ENCODE assay signal across 31 mouse cellular contexts in the genomic region with DNA sequence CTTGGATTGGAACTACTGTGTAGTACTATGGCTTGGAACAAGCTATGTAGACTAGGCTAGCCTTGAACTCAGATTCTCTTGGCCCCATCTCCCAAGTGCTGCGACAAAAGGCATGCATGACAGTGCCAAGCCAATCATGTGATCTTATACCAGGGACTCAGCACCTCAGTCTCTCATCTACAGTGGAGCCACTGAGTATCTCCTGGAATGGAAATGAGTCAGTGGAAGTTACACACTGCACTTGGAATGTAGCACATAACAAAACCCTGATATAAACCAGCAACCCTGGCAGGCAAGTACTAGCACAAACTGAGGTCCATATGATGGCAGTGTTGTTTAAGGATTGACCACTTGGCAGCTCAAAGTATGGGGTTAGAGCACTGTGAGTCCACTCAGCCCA. TPM values are rescaled to one million over a fixed set of nuclear protein-coding genes. Genes with fewer than 3 reads are reported as not detected.
DNase-seq lines count a peak whose midpoint lies in the region; ATAC-seq and TF ChIP-seq lines count a peak whose summit lies in the region.
"Had no signal": no experiment of that assay in that cellular context is flagged by ENCODE, and none has a peak within 500 bp of the region (broad histone marks: within the 10 kb centered on the region; RNA-seq: fewer than 3 reads in every experiment).

No protein-coding gene starts in this region.

- no peak overlapping the region for H3K27ac ChIP-seq in forebrain, embryonic 15.5 days (replicated peaks)
- H3K27ac ChIP-seq: embryonic facial prominence, embryonic 12.5 days; embryonic facial prominence, embryonic 15.5 days; forebrain, embryonic 12.5 days; heart, adult 2 months; hindbrain, embryonic 10.5 days; hindbrain, embryonic 14.5 days; hindbrain, postnatal 0 days had no signal

- CTCF ChIA-PET in Patski (lab: Charles Lee): interaction anchor here (1.5 kb wide), 1 partner anchor 7 kb away, joined by 5 read pairs; no protein-coding TSS in a partner anchor

- DNase-seq in adrenal gland, adult (ENCODE audit: inconsistent age in 2 of 2, low spot score in 1 of 2): peak; percentile 50 to 69
- DNase-seq in adrenal gland, postnatal 10 days: no peak
- DNase-seq in 3T3-L1 (ENCODE audit: low read depth, low spot score) (peak; percentile 82), Patski (ENCODE audit: low read depth, low spot score) (no peak)
- DNase-seq: adrenal gland, postnatal 14 days; B cell, adult 2 months; cerebellum, adult 11 months; cerebellum, adult 2 months; cerebellum, adult 9-11 months; cerebellum, postnatal 25 days; gastrocnemius, postnatal 10 days; gastrocnemius, postnatal 36 days; heart, adult 2 months; heart, postnatal 10 days; heart, postnatal 36 days; kidney, adult 18-20 months had no signal

- H3K4me1 ChIP-seq in forebrain, embryonic 15.5 days: peaks cover 6% of the 10 kb centered on the region
- H3K4me1 ChIP-seq: embryonic facial prominence, embryonic 12.5 days had no signal

- H3K4me3 ChIP-seq in forebrain, embryonic 15.5 days: no peak overlapping the region
- H3K4me3 ChIP-seq: embryonic facial prominence, embryonic 12.5 days; embryonic facial prominence, embryonic 15.5 days; erythroblast, embryonic 14.5 days; forebrain, embryonic 12.5 days; heart, adult 2 months; hindbrain, embryonic 10.5 days had no signal

- in situ Hi-C loops in Patski (cut with MboI; ENCODE audit: low pct_unique_long_range_greater_than_20kb): no loop called here

- H3K9me3 ChIP-seq in forebrain, embryonic 15.5 days: no peaks in the 10 kb centered on the region
- H3K9me3 ChIP-seq: embryonic facial prominence, embryonic 12.5 days; embryonic facial prominence, embryonic 15.5 days; forebrain, embryonic 12.5 days; G1E; hindbrain, embryonic 10.5 days had no signal

- POLR2A ChIA-PET in Patski (lab: Charles Lee): interaction anchor here (0.6 kb wide), 1 partner anchor 27 kb away, joined by 3 read pairs; no protein-coding TSS in a partner anchor

- 94% methylated on average over 1 of the region's 1 CpGs for WGBS in forebrain, embryonic 15.5 days

- no peak overlapping the region for H3K4me2 ChIP-seq in forebrain, embryonic 15.5 days (replicated peaks)
- H3K4me2 ChIP-seq: embryonic facial prominence, embryonic 12.5 days; embryonic facial prominence, embryonic 15.5 days; forebrain, embryonic 12.5 days; heart, embryonic 11.5 days; hindbrain, embryonic 14.5 days had no signal

- peaks cover 49% of the 10 kb centered on the region for H3K36me3 ChIP-seq in forebrain, embryonic 15.5 days

- peak; percentile 40 for ATAC-seq in Patski
- ATAC-seq in megakaryocyte-erythroid progenitor cell, adult 5-6 weeks (replicated peaks; ENCODE audit: low FRiP score, low TSS enrichment, poor library complexity, severe bottlenecking): no peak
- ATAC-seq in forebrain, embryonic 15.5 days (replicated peaks): no peak
- ATAC-seq: forebrain, embryonic 16.5 days; hindbrain, postnatal 0 days; inflammation-experienced regulatory T-cells, adult 6 months; intestine, embryonic 16.5 days had no signal

- no peak overlapping the region for H3K9ac ChIP-seq in forebrain, embryonic 15.5 days (replicated peaks)
- H3K9ac ChIP-seq: embryonic facial prominence, embryonic 12.5 days; embryonic facial prominence, embryonic 15.5 days; forebrain, embryonic 12.5 days; hindbrain, embryonic 14.5 days had no signal

- TF ChIP-seq CTCF in Patski (IDR thresholded peaks at IDR 0.05): no peak

- no peaks in the 10 kb centered on the region for H3K27me3 ChIP-seq in Patski
- H3K27me3 ChIP-seq in forebrain, embryonic 15.5 days: no peaks in the 10 kb centered on the region
- H3K27me3 ChIP-seq: CH12.LX; embryonic facial prominence, embryonic 12.5 days; embryonic facial prominence, embryonic 15.5 days; forebrain, embryonic 12.5 days had no signal

RNA-seq across cellular contexts. Expression of gene Zscan22, which starts 7.5 kb away (rescaled TPM):
- 10 to 100 TPM in 1 of 2 experiments, 1 to 10 TPM in 1; 9.7 to 10.2 TPM for total RNA-seq in adrenal gland, postnatal 10 days (2021)
- 15.7 TPM for polyA plus RNA-seq in Patski (2021)
- total RNA-seq in megakaryocyte-erythroid progenitor cell, adult 5-6 weeks (2014; fragmentation: Nextera tagmentation): 13.3 and 18.7 TPM in 2 replicates
- total RNA-seq in megakaryocyte-erythroid progenitor cell, adult 5-6 weeks (2017): 5.7 and 7.1 TPM in 2 replicates
- 13.8 TPM in 2 replicates for polyA plus RNA-seq in forebrain, embryonic 15.5 days (2015; fragmentation: Nextera tagmentation; extraction: Ambion mirVana)

RNA-seq across cellular contexts. Expression of gene Rps5, which starts 16.9 kb away (rescaled TPM):
- 1,000 to 10,000 TPM; 1,018 to 1,027 TPM for total RNA-seq in adrenal gland, postnatal 10 days (2021)
- polyA plus RNA-seq in Patski (2021): 905 TPM
- total RNA-seq in megakaryocyte-erythroid progenitor cell, adult 5-6 weeks (2014; fragmentation: Nextera tagmentation): 3,241 and 3,814 TPM in 2 replicates
- 1,950 and 2,335 TPM in 2 replicates for total RNA-seq in megakaryocyte-erythroid progenitor cell, adult 5-6 weeks (2017)
- polyA plus RNA-seq in forebrain, embryonic 15.5 days (2015; fragmentation: Nextera tagmentation; extraction: Ambion mirVana): 659 and 698 TPM in 2 replicates

RNA-seq across cellular contexts. Expression of gene Rnf225, which starts 22.1 kb away (rescaled TPM):
- total RNA-seq in adrenal gland, postnatal 10 days (2021): under 1 TPM; 0.36 to 0.54 TPM
- polyA plus RNA-seq in Patski (2021): 0.47 TPM
- total RNA-seq in megakaryocyte-erythroid progenitor cell, adult 5-6 weeks (2014; fragmentation: Nextera tagmentation): 0.77 and 1.2 TPM in 2 replicates
- total RNA-seq in megakaryocyte-erythroid progenitor cell, adult 5-6 weeks (2017): 1.6 TPM in 1 of 2 replicates, not detected in the other
- polyA plus RNA-seq in forebrain, embryonic 15.5 days (2015; fragmentation: Nextera tagmentation; extraction: Ambion mirVana): 0.61 and 0.84 TPM in 2 replicates

RNA-seq across cellular contexts. Expression of gene Zfp128, which starts 24.2 kb away (rescaled TPM):
- total RNA-seq in adrenal gland, postnatal 10 days (2021): 1 to 10 TPM; 3.4 to 4.2 TPM
- 6.0 TPM for polyA plus RNA-seq in Patski (2021)
- total RNA-seq in megakaryocyte-erythroid progenitor cell, adult 5-6 weeks (2014; fragmentation: Nextera tagmentation): 3.2 and 6.2 TPM in 2 replicates
- total RNA-seq in megakaryocyte-erythroid progenitor cell, adult 5-6 weeks (2017): 3.3 and 4.0 TPM in 2 replicates
- 8.0 and 8.8 TPM in 2 replicates for polyA plus RNA-seq in forebrain, embryonic 15.5 days (2015; fragmentation: Nextera tagmentation; extraction: Ambion mirVana)

Comparison
In these comparisons a context has a peak if more than half of its experiments do, and no peak if none do; other contexts are left out.
1. DNase-seq: peak in adrenal gland, adult (2 of 2) and 3T3-L1 (single experiment); none in adrenal gland, postnatal 10 days (single experiment) and Patski (single experiment).